Mouse (Mus musculus) heart, embryonic 15.5 days (tissue): ENCODE results near the gene Tbkbp1. TPM values are rescaled to one million over a fixed set of nuclear protein-coding genes. Genes with fewer than 3 reads are reported as not detected.

Source experiments
- ATAC-seq: fragments of 200-750 bp; cut with Nextera tagmentation; replicated peaks from 2 replicates; pipeline ENCODE4 v1.8.0; 2017; ENCODE audit warnings: low read depth, moderate TSS enrichment; ENCODE audit not compliant: insufficient number of reproducible peaks, insufficient read depth, low FRiP score
- H3K27ac ChIP-seq: fragments of 300-500 bp; sonication (generic); 2 replicates; pipeline ENCODE4 v1.5.1; 2015; ENCODE audit warnings: mild to moderate bottlenecking, inconsistent platforms
- H3K27me3 ChIP-seq: fragments of 300-500 bp; sonication (generic); 2 replicates; pipeline ENCODE4 v1.6.1; 2015; ENCODE audit warnings: inconsistent platforms
- H3K36me3 ChIP-seq: fragments of 300-500 bp; sonication (generic); 2 replicates; pipeline ENCODE4 v1.6.1; 2015; ENCODE audit warnings: mild to moderate bottlenecking, inconsistent platforms
- H3K4me1 ChIP-seq: fragments of 300-500 bp; sonication (generic); replicated peaks from 2 replicates; pipeline ENCODE4 v1.6.1; 2015; ENCODE audit warnings: inconsistent platforms
- H3K4me2 ChIP-seq: fragments of 300-500 bp; sonication (generic); 2 replicates; pipeline ENCODE4 v1.6.1; 2015; ENCODE audit warnings: inconsistent platforms, mild to moderate bottlenecking, moderate library complexity
- H3K4me3 ChIP-seq: fragments of 300-500 bp; sonication (generic); 2 replicates; pipeline ENCODE4 v1.5.1; 2015; ENCODE audit warnings: mild to moderate bottlenecking, inconsistent platforms
- H3K9ac ChIP-seq: fragments of 300-500 bp; sonication (generic); 2 replicates; pipeline ENCODE4 v1.6.1; 2015; ENCODE audit warnings: mild to moderate bottlenecking, inconsistent platforms
- H3K9me3 ChIP-seq: fragments of 300-500 bp; sonication (generic); replicated peaks from 2 replicates; pipeline ENCODE4 v1.6.1; 2016; ENCODE audit warnings: inconsistent platforms
- WGBS: fragments of 180-500 bp; shearing (Covaris S2); methylation state at CpG from one replicate; pipeline ENCODE4 v1.1.7; 2015; ENCODE audit warnings: mixed read lengths; 5-methylcytosine and 5-hydroxymethylcytosine counted together
- polyA plus RNA-seq: library from polyadenylated mRNA; unstranded; fragments of >200 nt; fragmentation: Nextera tagmentation; extraction: Ambion mirVana; gene quantifications from 2 replicates; pipeline ENCODE4 v1.2.1, GENCODE M21; 2015

Tbkbp1 gene
- polyA plus RNA-seq, 1 experiment from 2014 or later, result 4.7 TPM

- Histone ChIP-seq H3K9ac (no peak overlapping the region), H3K27me3 (peaks cover 29% of the 10 kb centered on the region), H3K36me3 (no peaks in the 10 kb centered on the region), H3K4me3 (no peak overlapping the region), H3K4me1 (peaks cover 37% of the 10 kb centered on the region), H3K9me3 (no peaks in the 10 kb centered on the region), H3K27ac (no peak overlapping the region), H3K4me2 (no peak overlapping the region)
- no peak for ATAC-seq
- WGBS, result 71% methylated on average over 9 of the region's 9 CpGs
Measured at GRCm38 (mm10) chr11:97143196-97143900, 7.9 kb downstream of the Tbkbp1 start.

GRCm38 (mm10) chr11:97142159-97142608 is 9.1 kb downstream of the Tbkbp1 start:
- Histone ChIP-seq H3K9me3 (no peaks in the 10 kb centered on the region), H3K9ac (no peak overlapping the region), H3K36me3 (peaks cover 3% of the 10 kb centered on the region; the same call in 1 of the 2 replicates), H3K4me1 (peaks cover 29% of the 10 kb centered on the region), H3K27ac (no peak overlapping the region), H3K4me2 (no peak overlapping the region), H3K4me3 (no peak overlapping the region), H3K27me3 (peaks cover 40% of the 10 kb centered on the region)
- ATAC-seq, result no peak
- 63% methylated on average over 8 of the region's 8 CpGs for WGBS

- Histone ChIP-seq H3K27me3 (peaks cover 53% of the 10 kb centered on the region), H3K4me1 (peaks cover 17% of the 10 kb centered on the region), H3K4me3 (no peak overlapping the region), H3K9me3 (no peaks in the 10 kb centered on the region), H3K36me3 (peaks cover 3% of the 10 kb centered on the region; the same call in 1 of the 2 replicates), H3K27ac (no peak overlapping the region), H3K4me2 (no peak overlapping the region), H3K9ac (no peak overlapping the region)
- no peak for ATAC-seq
- 62% methylated on average over 4 of the region's 4 CpGs for WGBS
Measured at GRCm38 (mm10) chr11:97140811-97141210, 10.5 kb downstream of the Tbkbp1 start.

- Histone ChIP-seq H3K27me3 (peaks cover 57% of the 10 kb centered on the region), H3K9ac (peak overlapping the region; percentile 59), H3K27ac (no peak overlapping the region), H3K9me3 (no peaks in the 10 kb centered on the region), H3K4me2 (peak overlapping the region; percentile 91), H3K4me3 (peak overlapping the region; percentile 51), H3K36me3 (peaks cover 3% of the 10 kb centered on the region; the same call in 1 of the 2 replicates), H3K4me1 (peaks cover 15% of the 10 kb centered on the region)
- 29% methylated on average over 15 of the region's 15 CpGs for WGBS
- ATAC-seq, result no peak
Measured at GRCm38 (mm10) chr11:97139256-97139655, 12.0 kb downstream of the Tbkbp1 start.

GRCm38 (mm10) chr11:97138554-97139226 is 12.6 kb downstream of the Tbkbp1 start:
- peak overlapping the region; percentile 59 for H3K9ac ChIP-seq
- H3K36me3 ChIP-seq, result peaks cover 3% of the 10 kb centered on the region; the same call in 1 of the 2 replicates
- no peaks in the 10 kb centered on the region for H3K9me3 ChIP-seq
- no peak overlapping the region for H3K27ac ChIP-seq
- ATAC-seq, result peak; percentile 24; the same call in 1 of the 2 replicates
- peak overlapping the region; percentile 51 for H3K4me3 ChIP-seq
- H3K4me1 ChIP-seq, result peaks cover 15% of the 10 kb centered on the region
- peaks cover 62% of the 10 kb centered on the region for H3K27me3 ChIP-seq
- 16% methylated on average over 69 of the region's 69 CpGs for WGBS
- H3K4me2 ChIP-seq, result peak overlapping the region; percentile 91

- no peaks in the 10 kb centered on the region for H3K9me3 ChIP-seq
- no peak overlapping the region for H3K4me2 ChIP-seq
- H3K4me3 ChIP-seq, result no peak overlapping the region
- H3K27me3 ChIP-seq, result peaks cover 56% of the 10 kb centered on the region
- H3K36me3 ChIP-seq, result peaks cover 3% of the 10 kb centered on the region; the same call in 1 of the 2 replicates
- peaks cover under 1% of the 10 kb centered on the region; the same call in 1 of the 2 replicates for H3K4me1 ChIP-seq
- no peak for ATAC-seq
- H3K9ac ChIP-seq, result no peak overlapping the region
- H3K27ac ChIP-seq, result no peak overlapping the region
- WGBS, result 39% methylated on average over 5 of the region's 5 CpGs
Measured at GRCm38 (mm10) chr11:97133270-97133669, 18.0 kb downstream of the Tbkbp1 start.

- ATAC-seq, result no peak
- H3K27me3 ChIP-seq, result peaks cover 52% of the 10 kb centered on the region
- 17% methylated on average over 6 of the region's 6 CpGs for WGBS
Measured at GRCm38 (mm10) chr11:97132185-97132584, 19.1 kb downstream of the Tbkbp1 start.

GRCm38 (mm10) chr11:97131683-97132082 is 19.6 kb downstream of the Tbkbp1 start:
- Histone ChIP-seq H3K36me3 (no peaks in the 10 kb centered on the region; the same call in 1 of the 2 replicates), H3K4me1 (peaks cover 11% of the 10 kb centered on the region), H3K9me3 (no peaks in the 10 kb centered on the region), H3K4me3 (no peak overlapping the region), H3K27me3 (peaks cover 47% of the 10 kb centered on the region), H3K9ac (no peak overlapping the region), H3K27ac (no peak overlapping the region), H3K4me2 (no peak overlapping the region)
- no peak for ATAC-seq
- 50% methylated on average over 2 of the region's 2 CpGs for WGBS

More at GRCm38 (mm10) chr11:97132185-97132584, 19.1 kb downstream of the Tbkbp1 start:
- H3K9ac ChIP-seq, result no peak overlapping the region
- no peaks in the 10 kb centered on the region for H3K9me3 ChIP-seq
- peaks cover 6% of the 10 kb centered on the region for H3K4me1 ChIP-seq
- H3K36me3 ChIP-seq, result peaks cover under 1% of the 10 kb centered on the region; the same call in 1 of the 2 replicates
- H3K4me2 ChIP-seq, result no peak overlapping the region
- no peak overlapping the region for H3K27ac ChIP-seq
- no peak overlapping the region for H3K4me3 ChIP-seq

- H3K36me3 ChIP-seq, result no peaks in the 10 kb centered on the region
- WGBS, result 79% methylated on average over 7 of the region's 7 CpGs
- H3K9ac ChIP-seq, result no peak overlapping the region
- peaks cover 12% of the 10 kb centered on the region for H3K4me1 ChIP-seq
- no peak overlapping the region for H3K4me2 ChIP-seq
- ATAC-seq, result no peak
- no peaks in the 10 kb centered on the region for H3K9me3 ChIP-seq
- peaks cover 47% of the 10 kb centered on the region for H3K27me3 ChIP-seq
- no peak overlapping the region for H3K4me3 ChIP-seq
- H3K27ac ChIP-seq, result no peak overlapping the region
Measured at GRCm38 (mm10) chr11:97130318-97130717, 21.0 kb downstream of the Tbkbp1 start.

GRCm38 (mm10) chr11:97128956-97129355 is 22.3 kb downstream of the Tbkbp1 start:
- WGBS, result 56% methylated on average over 3 of the region's 3 CpGs
- Histone ChIP-seq H3K27ac (no peak overlapping the region), H3K27me3 (peaks cover 40% of the 10 kb centered on the region), H3K9ac (no peak overlapping the region), H3K36me3 (no peaks in the 10 kb centered on the region), H3K4me2 (no peak overlapping the region), H3K4me3 (no peak overlapping the region), H3K4me1 (peaks cover 12% of the 10 kb centered on the region), H3K9me3 (no peaks in the 10 kb centered on the region)
- ATAC-seq, result no peak

GRCm38 (mm10) chr11:97127470-97128223 is 23.6 kb downstream of the Tbkbp1 start:
- H3K36me3 ChIP-seq, result no peaks in the 10 kb centered on the region
- H3K9me3 ChIP-seq, result no peaks in the 10 kb centered on the region
- peak overlapping the region; percentile 58 for H3K9ac ChIP-seq
- H3K27me3 ChIP-seq, result peaks cover 40% of the 10 kb centered on the region
- WGBS, result 20% methylated on average over 19 of the region's 19 CpGs
- peaks cover 16% of the 10 kb centered on the region for H3K4me1 ChIP-seq
- peak overlapping the region; percentile 92 for H3K4me2 ChIP-seq
- no peak overlapping the region for H3K27ac ChIP-seq
- H3K4me3 ChIP-seq, result peak overlapping the region; percentile 60
- ATAC-seq, result no peak
